Mouse (Mus musculus): ENCODE results near the gene Nek5.

GRCm38 (mm10) chr8:22042515-22042914, 82.3 kb downstream of the Nek5 start:
- TF ChIP-seq POLR2A (IDR thresholded peaks at IDR 0.05; ENCODE audit: insufficient read depth, low read length) (no peak), EP300 (IDR thresholded peaks at IDR 0.05; ENCODE audit: insufficient read depth, low read depth, low read length) (no peak)

Data from ES-Bruce4 (cell line).